Mouse (Mus musculus) heart, adult 8-10 months (tissue): Measurements from ENCODE around the gene Peg12. TPM values are rescaled to one million over a fixed set of nuclear protein-coding genes. Genes with fewer than 3 reads are reported as not detected.
A peak's percentile ranks its signal among the peaks of the same experiment; 100 is the strongest.

Experiments
- DNase-seq: peaks from one replicate; pipeline ENCODE4 v3.0.0; 2022; ENCODE audit warnings: low spot score
- total RNA-seq, 4 experiments: library from RNA; stranded (reverse); gene quantifications; 2 replicates each; pipeline ENCODE4 v1.2.4; 2022

The Peg12 gene
- total RNA-seq: 1 to 10 TPM in 3 of 4 experiments, under 1 TPM in 1; 0.62 to 1.5 (median 1.2) TPM

DNA sequence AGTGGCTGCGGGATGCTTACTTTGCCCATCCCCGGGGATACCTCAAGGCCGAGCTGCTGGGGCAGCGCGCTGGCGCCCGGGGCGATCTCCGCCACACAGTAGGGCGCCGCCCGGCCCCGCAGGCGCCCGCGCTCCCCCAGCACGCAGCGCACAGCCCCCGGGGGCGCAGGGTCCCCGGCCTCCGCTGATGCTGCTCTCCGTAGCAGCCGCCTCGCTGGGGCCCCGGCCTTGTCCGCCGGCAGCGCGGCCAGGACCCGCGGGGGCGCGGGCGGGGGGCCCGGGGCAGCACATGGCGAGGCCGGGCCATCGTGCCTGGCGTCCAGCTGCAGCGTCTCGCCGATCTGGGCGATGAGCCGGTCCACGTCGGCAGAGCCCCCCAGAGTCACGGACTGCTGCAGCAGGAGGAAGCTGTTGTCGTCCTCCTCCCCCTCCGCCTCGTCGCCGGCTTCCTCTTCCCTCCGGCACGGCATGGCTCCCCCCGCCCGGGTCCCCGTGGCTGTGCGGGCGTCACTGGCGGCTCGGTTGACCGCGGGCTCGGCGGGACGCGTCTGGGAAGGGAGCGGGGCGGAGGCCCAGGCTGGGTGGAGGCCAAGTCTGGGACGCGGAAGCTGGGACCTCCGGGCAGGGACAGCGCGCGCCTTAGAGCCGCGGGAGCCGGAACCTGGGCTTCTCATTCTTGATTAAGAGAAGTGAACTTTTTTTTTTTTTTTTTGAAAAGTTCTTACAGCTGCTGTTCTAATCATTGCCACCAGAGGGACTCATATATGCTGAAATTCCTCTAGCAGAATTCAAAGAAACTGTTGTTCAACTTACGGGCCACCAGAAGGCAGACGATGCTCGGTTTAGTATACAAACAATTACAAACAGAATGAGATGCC, at the start of gene Peg12:
Gene Peg12, minus strand, starts transcription at position 633 of the 878 bp plus-strand sequence.
- DNase-seq: peak; percentile 48

GRCm38 (mm10) chr7:62486139-62486538, 21.8 kb upstream of the Peg12 start:
- no peak for DNase-seq

- peak; percentile 10 for DNase-seq
Measured at GRCm38 (mm10) chr7:62463007-62463877, 1.1 kb downstream of the Peg12 start.

DNA sequence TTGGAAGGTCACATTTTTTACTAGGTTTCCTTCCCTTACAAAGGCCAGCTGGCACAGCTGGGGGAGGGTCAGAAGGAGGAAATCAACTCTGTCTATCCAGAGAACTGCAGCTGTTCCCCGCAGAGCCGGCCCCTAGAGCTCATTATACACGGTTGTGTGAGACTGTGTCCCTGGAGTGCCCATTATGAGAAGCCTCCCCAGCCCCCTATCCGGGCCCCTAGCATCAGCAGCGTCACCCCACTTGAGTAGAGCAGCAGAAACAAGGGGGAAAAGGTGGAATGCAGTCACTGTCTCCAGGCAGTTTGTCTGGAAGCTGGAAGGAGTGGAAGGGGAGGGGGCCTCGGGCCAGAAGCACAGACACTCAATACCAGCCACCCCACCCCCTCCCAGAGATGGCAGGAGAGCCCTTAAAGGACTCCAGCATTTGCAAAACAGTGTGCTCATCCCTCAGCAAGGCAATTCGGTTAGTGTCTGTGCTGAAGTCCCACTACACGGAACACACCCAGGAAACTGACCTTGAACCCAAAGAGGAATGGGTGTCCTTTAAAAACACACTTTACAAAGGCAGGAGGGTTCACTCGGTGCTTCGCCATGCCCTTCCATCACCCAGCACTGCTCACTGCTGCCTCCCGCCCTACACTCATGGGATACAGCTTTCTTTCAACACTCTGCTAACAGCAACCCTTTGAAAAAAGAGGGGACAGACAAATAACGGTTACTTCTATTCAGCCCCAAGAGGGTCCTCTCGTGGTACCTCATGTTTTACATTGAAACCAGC, 1.9 kb downstream of the Peg12 start:
- DNase-seq: peak; percentile 2

- no peak for DNase-seq
Measured at GRCm38 (mm10) chr7:62452353-62452752, 12.0 kb downstream of the Peg12 start.

DNA sequence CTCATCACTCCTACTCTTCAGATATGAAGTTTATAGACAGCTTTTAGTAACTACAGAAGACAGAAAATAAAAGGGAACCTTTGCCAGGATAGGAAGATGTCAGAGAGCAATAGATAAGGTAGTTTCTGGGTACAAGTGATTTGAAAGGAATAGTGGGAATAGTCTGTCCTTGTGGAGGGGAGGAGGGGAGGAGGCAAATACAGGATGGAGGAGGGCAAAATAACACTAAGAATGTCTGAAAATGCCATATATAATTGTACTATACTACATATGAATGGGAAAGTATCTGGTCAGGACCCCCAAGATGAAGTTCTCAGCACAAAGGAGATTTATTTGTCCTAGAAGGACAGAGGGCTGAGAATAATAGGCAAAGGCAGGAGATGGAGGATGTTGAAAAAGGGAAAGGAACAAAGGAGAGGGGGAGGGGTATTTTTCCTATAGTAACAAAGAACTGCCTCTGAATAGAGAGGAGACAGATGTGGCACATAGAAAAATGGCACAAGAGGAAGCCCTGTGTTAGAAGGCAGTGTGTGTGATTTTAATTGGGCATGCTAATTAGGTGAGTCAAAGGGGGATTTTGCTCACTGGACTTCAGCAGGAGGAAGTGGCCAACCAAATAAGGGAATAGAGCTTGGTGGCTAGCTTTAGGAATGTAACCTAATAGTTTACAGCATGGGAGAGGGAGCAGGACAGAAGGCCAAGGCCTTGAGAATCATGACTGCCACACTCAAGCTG, 18.7 kb downstream of the Peg12 start:
- no peak for DNase-seq

DNA sequence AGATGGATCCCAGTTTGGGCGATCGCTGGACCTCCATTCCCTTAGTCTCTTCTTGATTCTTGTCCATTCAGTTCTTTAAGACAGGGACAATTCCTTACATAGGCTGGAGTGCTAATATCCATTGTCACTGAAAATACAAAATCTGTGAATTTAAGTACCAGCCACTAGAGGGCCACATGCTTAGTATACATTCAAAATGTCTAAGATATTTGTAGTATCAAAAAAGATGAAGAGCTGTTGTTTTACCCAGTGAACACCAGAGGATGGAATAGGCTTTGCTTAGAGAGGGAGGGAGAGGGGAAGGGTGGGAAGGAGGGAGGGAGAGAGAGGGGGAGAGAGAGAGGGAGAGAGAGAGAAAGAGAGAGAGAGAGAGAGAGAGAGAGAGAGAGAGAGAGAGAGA, 27.9 kb downstream of the Peg12 start:
- no peak for DNase-seq

DNA sequence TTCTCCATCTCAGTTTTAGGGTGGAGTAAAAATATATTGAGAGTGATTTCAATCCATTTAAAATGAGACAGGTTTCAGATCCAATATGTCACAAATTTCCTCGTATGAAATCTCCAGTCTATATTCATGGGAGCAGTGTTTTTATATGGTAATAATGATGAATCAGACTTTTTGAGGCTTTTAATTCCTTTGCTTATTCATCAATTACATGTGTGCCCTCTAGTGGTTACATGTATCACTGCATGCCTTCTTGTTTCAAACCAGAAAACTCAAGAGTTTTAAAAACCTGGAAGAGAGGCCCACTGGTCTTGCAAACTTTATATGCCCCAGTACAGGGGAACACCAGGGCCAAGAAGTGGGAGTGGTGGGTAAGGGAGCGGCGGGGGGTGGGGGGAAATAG, 31.1 kb downstream of the Peg12 start:
- DNase-seq: no peak

DNA sequence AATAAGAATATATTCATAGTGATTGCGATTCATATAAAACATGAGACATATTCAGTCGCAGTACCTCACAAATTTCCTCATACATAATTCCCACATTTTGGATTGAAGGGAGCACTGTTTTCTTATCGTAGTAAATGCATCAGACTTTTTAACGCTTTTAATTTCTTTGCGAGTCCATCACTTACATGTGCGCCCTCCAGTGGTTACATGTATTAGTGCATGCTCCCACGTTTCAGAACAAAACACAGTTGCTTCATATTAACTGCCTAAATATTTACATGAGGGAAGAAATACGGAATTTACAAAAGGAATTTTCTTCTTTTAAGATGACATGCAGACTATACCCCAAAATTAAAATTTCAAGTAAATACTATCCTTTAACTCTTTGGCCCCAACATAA, 36.0 kb downstream of the Peg12 start:
- DNase-seq: peak; percentile 9

GRCm38 (mm10) chr7:62423210-62423609, 41.1 kb downstream of the Peg12 start:
- DNase-seq: no peak

GRCm38 (mm10) chr7:62420566-62420965, 43.7 kb downstream of the Peg12 start:
- no peak for DNase-seq

DNA sequence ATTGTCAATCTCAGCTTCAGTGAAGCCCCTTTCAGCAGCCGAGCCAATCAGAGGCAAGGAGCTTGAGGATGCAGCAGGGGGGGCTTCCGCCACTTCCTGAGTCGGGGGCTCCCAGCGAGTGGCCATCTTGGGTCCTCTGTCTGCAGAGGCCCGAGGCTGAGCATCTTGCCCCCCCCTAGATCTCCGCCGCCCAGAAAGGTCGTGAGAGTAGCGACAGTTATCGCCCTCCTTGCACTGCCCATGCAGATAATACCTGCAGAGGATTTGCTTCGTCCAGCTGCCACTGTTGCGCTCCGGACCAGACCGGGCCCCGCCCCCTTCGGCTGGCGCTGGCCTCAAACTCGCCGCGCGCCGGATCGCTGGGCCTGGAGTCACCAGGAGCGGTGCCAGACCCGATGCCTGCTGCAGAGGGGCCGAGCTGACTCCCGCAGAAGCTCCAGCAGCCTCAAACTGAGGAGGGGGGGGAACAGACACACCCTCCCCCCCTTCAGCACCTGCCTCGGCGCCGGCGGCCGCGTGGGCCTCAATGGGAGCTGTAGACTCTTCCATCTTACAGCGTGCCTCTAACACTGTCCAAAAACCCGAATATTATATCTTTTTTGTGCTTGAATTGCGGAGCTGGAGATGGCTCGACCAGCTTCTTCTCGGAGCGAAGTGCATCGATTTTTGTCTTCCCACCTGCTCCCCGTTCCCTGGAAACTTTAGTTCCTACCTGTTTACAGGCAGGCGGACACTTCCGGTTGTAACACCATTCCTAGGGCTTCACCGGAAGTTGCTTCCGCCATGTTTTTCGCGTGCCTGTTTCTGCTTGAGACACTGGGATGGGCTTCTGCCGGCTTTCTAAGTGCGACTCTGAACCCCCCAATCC, 44.6 kb downstream of the Peg12 start, which contains the start of gene Mkrn3:
Gene Mkrn3, minus strand, starts transcription at position 647 of the 868 bp plus-strand sequence.
- DNase-seq: peak; percentile 73

DNA sequence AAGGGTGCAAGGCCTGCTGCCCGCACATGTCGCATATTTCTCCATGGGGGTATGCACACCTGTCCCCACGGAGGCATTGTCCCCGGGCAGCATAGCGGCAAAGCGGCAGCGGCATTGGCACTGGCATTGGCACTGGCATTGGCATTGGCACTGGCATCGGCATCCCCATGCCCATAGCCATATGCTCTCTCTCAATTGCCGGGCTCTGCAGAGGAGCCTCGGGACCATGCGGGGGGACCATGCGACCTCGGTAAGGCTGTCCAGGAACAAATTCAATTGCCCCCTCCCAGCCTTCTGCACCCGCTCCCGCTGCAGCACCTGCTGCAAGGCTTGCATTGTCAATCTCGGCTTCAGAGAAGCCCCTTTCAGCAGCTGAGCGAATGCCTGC, 45.2 kb downstream of the Peg12 start:
- DNase-seq: no peak

GRCm38 (mm10) chr7:62418346-62418745, 46.0 kb downstream of the Peg12 start:
- no peak for DNase-seq

- DNase-seq: no peak
Measured at GRCm38 (mm10) chr7:62416173-62416572, 48.1 kb downstream of the Peg12 start.

DNA sequence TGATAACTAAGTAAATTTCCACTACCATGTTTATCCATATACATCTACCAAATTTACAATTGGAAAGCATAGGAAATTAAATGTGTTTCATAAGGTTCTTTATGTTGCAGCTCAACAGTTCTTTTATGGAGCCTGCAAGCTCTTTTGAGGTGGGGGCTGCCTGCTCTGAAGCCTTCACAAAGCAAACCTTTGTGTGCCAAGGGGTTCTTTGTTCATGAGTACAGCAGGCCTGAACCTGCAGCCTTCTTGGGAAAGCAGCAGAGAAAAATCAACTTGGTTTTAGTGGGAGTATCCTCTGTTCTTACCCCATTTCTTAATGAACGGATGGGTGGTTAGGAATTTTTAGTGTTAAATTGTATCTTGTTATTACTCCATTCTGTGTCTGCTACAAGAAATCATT, 49.1 kb downstream of the Peg12 start:
- DNase-seq: no peak
